Mouse (Mus musculus): ENCODE data around the gene Adcyap1r1. TPM values are rescaled to one million over a fixed set of nuclear protein-coding genes. Genes with fewer than 3 reads are reported as not detected.

Adcyap1r1 gene
- polyA plus RNA-seq, 1 experiment from 2014 or later = 31.4 TPM

Other genes with a start within 250 kb of the Adcyap1r1 start
- 17.2 and 17.8 TPM in 2 replicates for gene Mindy4, start 248.6 kb upstream of the Adcyap1r1 start, polyA plus RNA-seq (2016; fragmentation: Nextera tagmentation; extraction: Ambion mirVana)
- gene Aqp1, start 115.5 kb upstream of the Adcyap1r1 start, polyA plus RNA-seq (2016; fragmentation: Nextera tagmentation; extraction: Ambion mirVana) = 0.60 and 2.3 TPM in 2 replicates
- gene Ghrhr, start 75.7 kb upstream of the Adcyap1r1 start, polyA plus RNA-seq (2016; fragmentation: Nextera tagmentation; extraction: Ambion mirVana) = not detected in 2 replicates
- 0.07 TPM in 1 of 2 replicates, not detected in the other for gene Neurod6, start 229.3 kb downstream of the Adcyap1r1 start, polyA plus RNA-seq (2016; fragmentation: Nextera tagmentation; extraction: Ambion mirVana)

Data from hindbrain, embryonic 10.5 days (tissue).